Mouse (Mus musculus): ENCODE results near the gene Gm28490.
"Not testable (repeated sequence)": the region's sequence is repeated elsewhere in the genome, so short reads cannot be mapped to it uniquely, and the experiment has no call there.

Gene Gm28490

GRCm38 (mm10) chrY:31634656-31635055, at the start of gene Gm28490:
TSS of gene Gm28490 (minus strand) at chrY:31634756.
- DNase-seq, result not testable (repeated sequence)

All from kidney, postnatal 10 days (tissue).